Mouse (Mus musculus): ENCODE results near the gene Cd7.
"Not testable (repeated sequence)": the region's sequence is repeated elsewhere in the genome, so short reads cannot be mapped to it uniquely, and the experiment has no call there.

Gene Cd7

DNA sequence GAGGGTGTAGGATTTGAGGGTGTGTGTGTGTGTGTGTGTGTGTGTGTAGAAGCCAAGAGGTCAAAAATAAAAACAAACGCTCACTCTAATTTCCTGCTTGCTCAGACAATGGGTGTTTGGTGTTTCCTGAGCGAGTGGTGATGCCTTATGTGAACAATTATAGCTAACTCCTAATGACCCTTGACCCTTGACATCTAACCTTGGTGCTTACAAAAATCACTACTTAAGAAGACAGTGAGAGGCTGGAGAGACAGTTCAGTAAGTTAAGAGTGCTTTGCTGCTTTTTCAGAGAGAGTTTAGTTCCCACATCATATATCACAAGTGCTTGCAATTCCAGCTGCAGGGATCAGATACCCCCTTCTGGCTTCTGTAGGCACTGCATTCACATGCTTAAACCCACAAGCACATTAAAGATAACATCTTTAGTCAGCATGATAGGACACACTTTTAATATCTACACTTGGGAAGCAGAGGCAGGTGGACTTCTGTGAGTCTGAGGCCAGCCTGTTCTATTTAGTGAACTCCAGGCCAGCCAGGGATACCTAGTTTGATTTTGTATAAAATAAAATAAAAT, 8.7 kb upstream of the Cd7 start:
- no peak for DNase-seq (ENCODE audit: low spot score in 2 of 2)

DNA sequence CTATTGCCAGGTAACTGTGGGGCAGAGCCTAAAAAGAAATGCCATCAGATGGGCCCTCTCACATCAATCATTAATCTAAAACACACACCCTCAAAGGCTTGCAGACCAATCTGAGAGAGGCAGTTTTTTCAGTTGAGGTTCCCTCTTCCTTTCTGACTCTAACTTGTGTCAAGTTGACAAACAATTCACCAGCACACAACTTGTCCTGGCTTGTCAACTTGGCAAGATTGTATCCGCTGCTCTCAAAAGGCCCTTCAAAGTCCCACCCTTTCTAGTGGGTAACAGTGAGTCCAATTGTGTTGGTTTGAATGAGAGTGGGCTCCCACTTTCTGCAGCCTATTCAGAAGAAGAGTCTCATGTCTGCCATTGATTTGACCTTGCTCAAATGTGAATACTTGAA, 6.1 kb upstream of the Cd7 start:
- DNase-seq (ENCODE audit: low spot score in 2 of 2) = no peak

DNA sequence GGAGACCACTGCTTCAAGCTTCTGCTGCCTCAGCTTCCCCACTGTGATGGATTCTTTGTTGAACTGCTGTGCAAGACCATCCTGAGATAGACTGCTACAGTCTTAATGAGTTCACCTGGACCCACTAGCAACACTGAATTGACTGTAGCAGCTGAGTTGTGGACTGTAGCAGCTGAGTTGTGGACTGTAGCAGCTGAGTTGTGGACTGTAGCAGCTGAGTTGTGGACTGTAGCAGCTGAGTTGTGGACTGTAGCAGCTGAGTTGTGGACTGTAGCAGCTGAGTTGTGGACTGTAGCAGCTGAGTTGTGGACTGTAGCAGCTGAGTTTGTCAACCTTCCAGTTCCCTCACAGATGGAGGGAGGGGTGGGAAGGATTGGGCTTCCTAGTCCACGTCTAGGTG, 3.8 kb upstream of the Cd7 start:
- DNase-seq (ENCODE audit: low spot score in 2 of 2) = not testable (repeated sequence)

DNA sequence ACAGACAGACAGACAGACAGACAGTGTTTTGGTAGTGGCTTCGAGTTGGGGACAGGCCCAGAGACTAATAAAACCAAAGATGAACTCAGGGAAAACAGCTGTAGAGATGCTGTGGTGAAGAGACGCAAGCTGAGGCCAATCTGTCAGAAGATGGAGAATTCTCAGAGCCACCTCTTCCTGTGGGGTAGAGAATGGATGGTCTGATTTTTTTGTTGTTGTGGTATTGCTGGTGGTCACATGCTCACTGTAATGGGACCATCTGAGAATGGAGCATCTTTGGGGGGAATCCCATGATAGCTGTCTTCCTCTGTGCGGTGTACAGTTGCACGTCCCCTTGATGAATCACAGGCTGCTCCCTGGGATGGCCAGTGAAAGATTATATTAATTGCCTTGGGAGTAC, 3.3 kb upstream of the Cd7 start:
- DNase-seq (ENCODE audit: low spot score in 2 of 2) = no peak

DNA sequence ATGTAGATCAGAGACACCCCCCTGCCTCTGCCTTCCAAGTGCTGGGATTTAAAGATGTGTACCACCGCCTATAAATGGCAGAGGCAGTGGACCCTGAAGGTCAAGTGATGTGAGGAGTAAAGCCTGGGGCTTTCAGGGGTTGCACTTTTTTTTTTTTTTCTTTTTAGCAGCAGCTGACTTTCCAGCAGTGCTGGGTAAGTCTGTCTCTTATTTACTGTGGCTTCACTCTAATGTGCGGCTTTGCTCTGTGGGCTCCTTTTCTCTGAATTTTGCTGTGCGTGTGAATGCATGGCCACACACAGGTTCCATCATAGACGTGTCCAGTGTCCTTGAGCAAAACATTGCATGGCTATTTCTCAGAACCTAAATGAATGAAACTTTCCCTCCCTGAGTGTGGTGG, 2.4 kb upstream of the Cd7 start:
- DNase-seq (ENCODE audit: low spot score in 2 of 2) = no peak

DNA sequence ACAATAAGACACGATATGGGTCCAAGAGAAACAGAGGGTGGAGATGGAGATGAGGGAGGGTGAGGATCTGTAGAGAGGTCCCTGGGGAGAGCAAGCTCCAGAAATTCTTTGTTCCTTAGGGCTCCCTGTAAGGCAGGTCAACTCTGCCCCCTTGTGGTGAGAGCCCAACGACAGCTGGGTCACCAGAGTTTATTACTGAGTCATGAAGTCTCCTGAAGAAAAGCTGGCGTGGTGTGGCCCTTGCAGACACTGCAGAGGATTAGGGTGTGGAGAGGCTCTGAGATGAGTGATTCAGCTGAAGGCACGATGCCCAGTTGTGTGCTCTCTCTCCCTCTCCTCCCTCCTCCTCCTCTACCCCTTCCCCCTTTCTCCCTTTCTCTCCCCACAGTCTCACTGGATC, 2.0 kb upstream of the Cd7 start:
- peak; percentile 58 to 78 for DNase-seq (ENCODE audit: low spot score in 2 of 2)

DNA sequence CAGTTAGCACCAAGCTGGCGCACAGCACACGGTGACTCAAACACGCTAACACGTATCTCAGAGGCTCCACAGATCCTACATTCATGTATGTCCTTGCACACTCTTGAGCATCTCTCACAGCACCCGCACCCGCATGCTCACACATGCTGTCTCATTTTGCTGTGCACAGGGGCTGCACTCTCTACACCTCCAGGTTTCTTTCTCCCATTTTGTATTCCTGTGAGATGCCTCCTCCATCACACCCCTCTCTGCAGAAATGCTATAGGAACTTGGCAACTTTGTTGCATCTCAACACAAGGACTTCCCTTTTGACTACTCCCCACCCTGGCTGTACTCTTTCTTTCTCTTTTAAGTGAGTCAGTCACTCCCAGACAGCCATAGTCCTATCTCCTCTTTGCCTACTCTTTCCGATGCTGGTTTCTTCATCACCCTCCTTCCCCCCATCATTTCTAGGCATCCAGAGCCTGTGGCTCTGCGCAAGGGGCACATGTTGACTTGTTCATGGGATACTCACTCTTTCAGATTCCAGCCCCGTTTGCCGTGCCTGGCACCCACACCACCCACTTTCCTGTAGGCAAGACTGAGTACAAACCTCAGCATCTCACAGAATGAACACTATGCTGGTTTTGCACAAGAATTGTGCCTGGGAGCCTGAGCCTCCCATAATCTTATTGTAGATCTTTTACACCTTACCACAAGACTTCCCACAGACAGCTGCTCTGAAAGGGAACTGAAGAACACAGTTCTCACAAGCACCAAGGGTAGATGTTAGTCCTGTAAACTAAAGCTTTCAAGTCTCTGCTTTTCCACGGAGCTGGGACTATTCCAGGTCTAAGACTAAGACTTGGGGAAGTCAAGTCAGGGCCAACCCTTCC, 615 bp downstream of the Cd7 start:
- no peak for DNase-seq (ENCODE audit: low spot score in 2 of 2)

DNA sequence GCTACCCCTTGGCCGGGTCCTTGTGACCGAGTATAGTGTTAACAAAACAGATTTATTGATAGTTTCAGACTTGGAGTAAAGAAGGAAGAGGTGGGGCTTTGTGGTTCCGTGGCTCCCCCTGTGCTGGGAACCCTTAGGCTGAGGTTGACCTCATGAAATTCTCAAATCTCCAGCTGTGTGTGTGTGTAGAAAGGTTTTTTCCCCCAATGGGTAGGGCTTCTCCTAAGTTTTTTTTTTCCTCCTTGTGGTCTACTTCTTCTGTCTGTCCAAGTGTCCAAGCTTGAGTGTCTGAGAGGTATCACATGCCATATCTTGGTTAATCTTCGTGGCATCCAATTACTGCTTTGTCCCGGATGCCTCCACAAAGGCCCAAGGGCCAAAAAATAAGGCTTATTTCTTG, 6.1 kb downstream of the Cd7 start:
- DNase-seq (ENCODE audit: low spot score in 2 of 2) = no peak

DNA sequence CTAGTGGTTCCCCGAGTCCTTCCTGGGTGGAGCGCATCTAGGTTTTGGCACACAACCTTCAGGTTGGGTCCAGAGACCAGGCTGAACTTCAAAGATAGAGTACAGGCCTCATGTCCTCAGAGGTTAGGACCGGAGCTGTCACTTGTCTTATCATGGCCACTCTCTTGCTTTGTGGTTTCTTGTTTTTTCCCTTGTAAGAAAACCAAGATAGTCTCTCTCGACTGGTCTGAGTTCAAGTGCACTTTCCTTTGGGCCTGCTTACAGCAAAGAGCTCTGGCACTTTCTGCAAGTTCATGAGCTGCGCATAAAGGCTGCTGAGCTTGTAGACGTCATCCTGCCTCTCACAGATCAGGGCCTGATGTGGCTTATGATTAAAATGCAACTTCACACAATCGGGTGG, 12.0 kb downstream of the Cd7 start:
- no peak for DNase-seq (ENCODE audit: low spot score in 2 of 2)

DNA sequence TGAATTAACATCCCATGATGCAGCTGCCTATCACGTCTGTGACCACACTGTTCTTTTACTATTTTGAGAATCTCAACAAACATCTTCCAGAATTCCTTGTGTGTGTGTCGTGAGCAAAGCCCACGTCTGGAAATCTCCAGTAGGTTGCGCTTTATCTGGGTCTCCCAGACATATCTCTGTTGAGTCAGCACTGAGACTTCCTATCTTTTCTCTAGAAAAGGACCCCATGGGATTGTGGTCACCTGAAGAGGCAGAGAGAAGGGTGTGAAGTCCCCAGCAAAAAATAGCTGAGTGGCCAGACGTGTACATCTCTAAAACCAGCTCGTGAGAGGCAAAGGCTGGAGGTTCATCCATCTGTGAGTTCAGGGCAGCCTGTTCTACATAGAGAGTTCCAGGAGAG, 15.1 kb downstream of the Cd7 start:
- DNase-seq (ENCODE audit: low spot score in 2 of 2) = no peak

DNA sequence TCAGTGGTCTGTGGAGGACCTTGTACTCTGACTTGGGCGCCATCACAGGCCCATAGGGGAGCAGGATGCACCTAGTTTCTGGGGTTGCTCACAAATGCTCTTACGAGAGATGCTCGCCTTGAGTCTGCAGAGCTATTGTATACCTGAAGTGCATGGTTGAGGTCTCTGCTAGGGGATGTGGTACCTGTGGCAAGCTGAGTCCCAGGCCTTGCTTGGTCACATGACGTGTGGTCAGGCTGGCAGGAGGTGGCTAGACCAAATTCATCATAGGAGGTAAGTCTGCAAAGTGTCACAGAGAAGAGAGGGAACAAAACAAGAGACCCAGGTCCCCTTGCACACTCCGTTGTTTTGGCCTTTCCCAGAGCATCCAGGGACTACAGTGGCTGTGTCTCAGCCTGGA, 19.7 kb downstream of the Cd7 start:
- no peak for DNase-seq (ENCODE audit: low spot score in 2 of 2)

DNA sequence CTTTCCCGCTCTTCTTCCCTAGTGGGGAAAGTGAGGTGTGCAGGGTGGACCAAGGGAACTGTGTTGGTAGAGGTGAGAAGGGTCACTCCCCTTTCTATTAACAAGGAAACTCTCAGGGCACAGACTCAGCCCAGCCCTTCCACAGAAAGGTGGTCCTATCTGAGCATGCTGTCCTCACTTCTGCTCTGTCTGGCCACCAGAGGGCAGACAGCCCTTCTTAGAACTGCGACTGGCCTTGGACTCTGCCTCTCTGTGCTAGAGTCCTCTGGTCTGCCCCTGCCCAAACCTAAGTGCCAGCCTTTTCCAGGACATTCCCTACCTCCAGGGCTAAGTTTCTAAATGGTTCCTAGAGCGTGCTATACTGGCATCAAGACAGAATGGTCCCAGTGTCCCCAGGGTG, 21.5 kb downstream of the Cd7 start:
- DNase-seq (ENCODE audit: low spot score in 2 of 2) = peak in 1 of 2 experiments; percentile 60

DNA sequence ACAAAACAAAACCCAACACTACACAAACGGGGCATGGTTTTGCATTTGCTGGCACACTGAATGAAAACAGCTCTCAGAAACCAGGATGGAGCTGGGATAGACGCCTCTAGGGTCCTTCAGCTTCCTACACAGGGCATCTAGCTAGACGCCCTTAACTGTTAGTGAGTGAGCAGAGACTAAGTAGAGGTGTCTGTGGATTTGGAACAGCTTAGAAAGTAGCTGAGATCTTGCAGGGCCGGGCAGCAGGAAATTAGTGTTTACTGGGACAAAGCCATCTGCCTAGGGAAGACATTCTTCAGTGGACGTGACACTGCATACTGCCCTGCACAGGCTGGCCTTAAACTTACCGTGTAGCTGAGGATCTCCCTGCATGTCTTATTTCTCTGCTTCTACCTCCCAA, 23.7 kb downstream of the Cd7 start:
- no peak for DNase-seq (ENCODE audit: low spot score in 2 of 2)

DNA sequence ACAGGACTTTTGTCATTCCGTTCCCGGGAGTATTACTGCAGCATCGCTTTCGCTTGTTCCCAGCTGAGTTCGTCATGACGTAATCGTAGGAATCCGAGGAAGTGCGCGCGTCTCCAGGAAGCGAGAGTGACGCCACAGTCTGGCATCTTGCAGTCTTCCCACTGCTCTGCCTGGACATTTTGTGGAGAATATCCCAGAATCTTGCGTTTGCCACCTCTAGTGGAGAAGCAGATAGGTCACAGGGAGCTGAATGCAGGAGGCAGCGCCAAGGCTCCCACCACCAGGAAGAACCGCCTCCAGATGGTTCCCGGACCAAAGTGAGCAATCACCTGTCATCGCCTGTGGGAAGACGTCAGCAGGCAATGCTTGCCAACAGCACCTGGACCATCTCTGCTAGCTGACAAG, 24.3 kb downstream of the Cd7 start:
- peak in 1 of 2 experiments; percentile 22 for DNase-seq (ENCODE audit: low spot score in 2 of 2)

DNA sequence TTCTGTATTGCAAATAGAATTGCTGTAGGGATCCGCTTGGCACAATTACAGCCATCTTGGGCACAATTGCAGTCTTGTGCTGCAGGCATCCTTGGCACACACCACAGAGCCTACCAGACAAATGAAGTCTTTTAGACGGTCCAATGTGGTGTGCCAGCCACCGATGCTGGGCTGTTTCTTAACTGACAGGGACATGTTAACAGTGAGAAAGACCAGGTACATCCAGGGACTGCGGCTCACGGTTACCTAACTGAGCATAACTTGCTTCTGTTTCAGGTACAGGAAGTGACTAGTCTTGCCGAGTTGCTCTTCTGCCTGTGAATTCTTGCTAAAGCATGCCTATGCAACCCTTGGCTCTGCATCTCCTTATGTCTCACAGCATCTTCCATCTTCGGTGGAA, 25.6 kb downstream of the Cd7 start:
- DNase-seq (ENCODE audit: low spot score in 2 of 2) = no peak

DNA sequence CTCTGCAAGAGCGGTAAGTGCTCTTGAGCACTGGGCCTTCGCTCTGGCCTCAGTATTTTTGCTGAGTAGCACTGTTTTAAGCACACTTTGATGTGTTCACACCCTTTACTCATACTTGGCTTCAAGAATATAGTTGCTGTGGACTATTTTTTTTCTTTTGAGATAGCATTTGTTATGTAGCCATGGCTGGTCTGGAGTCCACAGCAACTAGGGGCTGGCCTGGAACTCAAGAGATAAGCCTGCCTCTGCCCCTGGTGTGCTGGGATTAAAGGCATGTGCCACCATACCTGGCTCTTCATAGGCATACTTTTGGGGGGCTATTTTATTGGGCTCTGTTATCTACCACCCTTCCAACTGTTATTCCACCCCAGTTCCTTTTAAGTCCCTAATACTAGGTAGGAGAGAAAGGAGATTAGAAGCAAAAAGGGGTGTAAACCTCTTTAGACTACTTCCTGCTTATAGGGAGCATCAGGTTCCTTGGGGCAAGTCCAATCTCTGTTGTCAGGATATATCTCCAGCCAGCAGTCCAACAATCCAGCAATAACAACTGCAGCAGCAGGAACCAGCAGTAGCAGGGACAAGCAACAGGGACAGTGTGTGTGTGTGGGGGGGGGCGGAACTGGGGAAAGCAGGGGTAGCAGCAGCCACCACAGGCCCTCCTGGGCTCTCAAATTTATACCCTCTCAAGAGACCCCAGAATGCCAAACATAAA, 29.0 kb downstream of the Cd7 start:
- no peak for DNase-seq (ENCODE audit: low spot score in 2 of 2)

DNA sequence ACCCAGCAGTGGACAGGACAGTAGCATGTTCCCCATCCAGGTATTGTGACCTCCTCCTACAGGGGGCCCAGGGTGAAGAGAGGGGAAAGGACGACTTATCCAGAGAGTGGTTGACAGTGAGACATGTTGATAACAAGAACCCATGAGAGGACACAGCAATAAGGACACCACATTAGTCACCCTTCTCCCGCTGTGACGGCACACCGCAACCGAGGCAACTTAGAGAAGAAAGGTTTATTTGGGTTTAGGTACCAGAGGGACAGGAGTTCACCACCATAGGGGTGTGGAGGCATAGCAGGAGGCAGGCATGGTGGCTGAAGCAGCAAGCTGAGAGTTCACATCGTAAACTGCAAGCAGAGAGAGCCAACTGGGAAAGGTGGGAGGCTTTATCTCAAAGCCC, 33.0 kb downstream of the Cd7 start:
- DNase-seq (ENCODE audit: low spot score in 2 of 2) = no peak

DNA sequence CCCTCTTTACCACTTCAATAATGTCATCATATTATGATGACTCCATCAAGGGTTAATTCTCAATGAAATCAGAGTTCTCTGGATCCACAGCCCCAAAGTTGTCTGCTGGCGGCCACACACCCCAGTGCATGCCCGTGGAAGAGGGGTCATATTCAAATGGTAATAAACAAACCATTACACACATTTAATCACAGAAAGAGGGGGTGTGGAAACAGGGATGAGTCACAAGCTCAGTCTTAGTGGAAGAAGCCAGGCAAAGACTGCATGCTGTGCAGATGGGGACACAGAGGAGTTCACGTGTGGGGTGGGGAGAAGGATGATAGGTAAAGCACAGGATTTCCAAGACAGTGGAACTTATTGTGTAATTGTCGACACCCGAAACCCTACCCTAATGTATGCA, 34.9 kb downstream of the Cd7 start:
- DNase-seq (ENCODE audit: low spot score in 2 of 2) = no peak

DNA sequence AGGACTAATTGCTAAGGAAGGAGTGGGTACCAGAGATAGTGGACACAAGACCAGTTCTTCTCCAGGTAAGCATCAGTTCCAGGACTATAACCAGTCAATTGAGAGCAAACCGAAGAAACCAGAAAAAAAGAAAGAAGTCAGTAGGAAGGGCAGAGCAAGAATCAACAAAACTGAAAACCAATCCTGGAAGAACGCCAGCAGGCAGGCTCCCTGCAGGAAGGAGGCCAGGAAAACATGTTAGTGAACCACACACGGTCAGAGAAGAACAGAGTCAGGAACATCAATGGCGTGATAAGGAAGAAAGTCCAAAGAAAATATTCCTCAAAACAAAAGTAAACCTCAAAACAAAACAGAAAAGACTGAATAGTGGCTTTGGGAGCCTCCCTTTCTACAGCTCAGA, 37.3 kb downstream of the Cd7 start:
- DNase-seq (ENCODE audit: low spot score in 2 of 2) = no peak

DNA sequence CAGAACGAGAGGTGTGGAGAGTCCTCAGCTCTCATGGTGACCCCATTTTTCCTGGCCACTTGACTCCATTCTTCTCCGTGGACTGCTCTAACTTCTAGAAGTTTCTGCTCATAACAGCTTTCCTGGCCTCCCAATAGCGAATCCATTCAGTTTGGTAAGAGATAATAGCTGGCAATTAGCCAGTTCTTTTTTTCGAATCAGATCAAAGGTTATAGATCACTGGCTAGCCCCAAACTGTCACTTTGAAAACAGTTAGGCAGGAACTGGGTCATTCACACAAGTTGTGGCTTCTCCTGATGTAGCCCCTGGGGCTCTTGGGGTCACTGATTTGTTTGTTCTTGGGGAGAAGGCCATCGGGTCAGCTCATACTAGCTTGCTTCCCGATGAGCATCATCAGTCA, 44.5 kb downstream of the Cd7 start:
- DNase-seq (ENCODE audit: low spot score in 2 of 2) = no peak

DNA sequence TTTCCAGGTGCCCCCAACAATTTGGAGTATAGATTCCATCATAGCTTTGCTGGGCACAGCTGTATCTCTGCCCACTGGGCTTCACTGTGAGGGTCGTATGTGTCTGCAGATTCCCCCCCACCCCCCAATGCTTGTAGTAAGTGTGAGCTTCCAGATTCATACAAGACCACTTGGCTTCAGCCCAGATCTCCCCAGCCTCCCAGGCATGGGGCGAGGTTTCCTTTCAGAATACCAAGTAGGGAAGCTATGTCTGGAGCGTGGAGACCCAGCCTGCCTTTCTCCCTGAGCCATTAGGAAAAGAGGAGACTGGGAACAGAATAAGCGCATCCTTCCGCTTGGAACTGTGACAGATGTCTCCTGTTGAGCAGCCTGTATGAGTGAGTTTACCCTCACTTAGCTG, 45.6 kb downstream of the Cd7 start:
- no peak for DNase-seq (ENCODE audit: low spot score in 2 of 2)

DNA sequence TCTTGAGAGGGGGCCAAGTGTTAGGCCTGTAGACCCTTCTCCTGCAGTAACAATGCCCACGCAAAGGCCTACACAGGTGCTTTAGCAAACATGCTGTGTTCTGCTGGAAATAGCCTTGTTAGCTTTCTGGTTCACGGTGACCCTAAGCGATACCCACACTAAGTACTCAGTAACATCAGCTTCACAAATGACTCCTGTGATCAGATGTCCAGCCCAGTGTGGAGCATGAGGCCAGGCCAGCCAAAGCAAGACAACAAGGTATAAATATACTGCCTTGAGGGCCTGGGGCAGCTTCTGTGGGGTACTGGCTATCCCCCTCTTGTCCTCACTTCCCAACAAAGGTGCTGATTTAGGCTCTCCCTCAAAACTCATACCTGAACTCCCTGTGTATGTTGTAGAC, 46.1 kb downstream of the Cd7 start:
- DNase-seq (ENCODE audit: low spot score in 2 of 2) = no peak

DNA sequence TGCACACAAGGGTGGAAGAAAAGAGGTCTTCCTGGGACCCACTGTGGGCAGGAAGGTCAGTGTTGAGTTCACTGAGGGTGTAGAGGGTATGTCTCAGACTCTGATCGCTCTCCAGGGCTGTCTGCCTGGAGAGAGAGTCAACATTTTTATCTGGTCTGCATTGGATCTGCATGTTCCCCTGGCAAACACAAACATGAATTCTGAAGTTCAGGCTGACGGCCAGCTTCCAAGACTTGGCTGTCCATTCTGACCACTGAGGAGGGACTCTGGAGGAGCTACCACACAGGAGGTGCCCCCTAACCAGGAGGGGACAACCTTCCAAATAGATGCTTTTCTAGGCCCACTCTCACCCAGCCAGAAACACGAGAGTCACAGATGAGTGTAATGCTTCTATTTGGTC, 47.4 kb downstream of the Cd7 start:
- DNase-seq (ENCODE audit: low spot score in 2 of 2) = no peak
